Comparison of ENCODE assay signal across 13 mouse cellular contexts in genomic region chr4:152100541-152100940, GRCm38 (mm10). TPM values are rescaled to one million over a fixed set of nuclear protein-coding genes. Genes with fewer than 3 reads are reported as not detected.
A peak's percentile ranks its signal among the peaks of the same experiment; 100 is the strongest.
DNase-seq lines count a peak whose midpoint lies in the region; ATAC-seq and TF ChIP-seq lines count a peak whose summit lies in the region.
"Had no signal": no experiment of that assay in that cellular context is flagged by ENCODE, and none has a peak within 500 bp of the region (broad histone marks: within the 10 kb centered on the region; RNA-seq: fewer than 3 reads in every experiment).

No protein-coding gene starts in this region.

- peak; percentile 31; the same call in 1 of the 2 replicates for TF ChIP-seq POLR2A in cortical plate, adult 2 months (IDR thresholded peaks at IDR 0.05; ENCODE audit: extremely low read depth, insufficient read depth, low read length)
- peak; percentile 10 for TF ChIP-seq POLR2A in myocyte (IDR thresholded peaks at IDR 0.05; ENCODE audit: insufficient read length, low read depth)

- no peaks in the 10 kb centered on the region for H3K9me3 ChIP-seq in heart, embryonic 14.5 days (ENCODE audit: control insufficient read depth, low read length)
- H3K9me3 ChIP-seq in lung, embryonic 14.5 days (ENCODE audit: low read depth, low read length), result no peaks in the 10 kb centered on the region

- no peak overlapping the region for H3K9ac ChIP-seq in heart, embryonic 14.5 days (ENCODE audit: low read length)
- no peak overlapping the region; the same call in 1 of the 2 replicates for H3K9ac ChIP-seq in lung, embryonic 14.5 days

- no peak overlapping the region for H3K4me3 ChIP-seq in heart, embryonic 14.5 days (ENCODE audit: control insufficient read depth in 1 of 2, insufficient read depth in 1 of 2, low read depth in 1 of 2, low read length in 2 of 2)
- H3K4me3 ChIP-seq in lung, embryonic 14.5 days (ENCODE audit: low read depth, low read length), result no peak overlapping the region
- no peak overlapping the region for H3K4me3 ChIP-seq in cortical plate, adult 2 months (ENCODE audit: insufficient read depth, low read length)
- no peak overlapping the region for H3K4me3 ChIP-seq in myocyte

- WGBS in heart, embryonic 14.5 days, result 44% methylated on average over 11 of the region's 11 CpGs
- WGBS in lung, embryonic 14.5 days, result 69% methylated on average over 11 of the region's 11 CpGs

- TF ChIP-seq CTCF in lung, embryonic 14.5 days (IDR thresholded peaks at IDR 0.05; ENCODE audit: low read depth), result no peak
- TF ChIP-seq CTCF in cortical plate, adult 2 months (IDR thresholded peaks at IDR 0.05; ENCODE audit: extremely low read depth, insufficient read depth, low read length), result no peak

- peaks cover 9 to 27% of the 10 kb centered on the region in 2 experiments for H3K4me1 ChIP-seq in heart, embryonic 14.5 days (ENCODE audit: control insufficient read depth in 2 of 2, insufficient read depth in 2 of 2, low read length in 2 of 2)
- no peaks in the 10 kb centered on the region for H3K4me1 ChIP-seq in lung, embryonic 14.5 days (ENCODE audit: insufficient read depth)
- peaks cover 11% of the 10 kb centered on the region for H3K4me1 ChIP-seq in cortical plate, adult 2 months (ENCODE audit: control insufficient read depth, insufficient read depth, low read length)

- H3K36me3 ChIP-seq in heart, embryonic 14.5 days (ENCODE audit: control insufficient read depth, insufficient read depth, low read length), result peaks cover 36% of the 10 kb centered on the region
- H3K36me3 ChIP-seq in lung, embryonic 14.5 days (ENCODE audit: insufficient read depth), result peaks cover 32% of the 10 kb centered on the region
- H3K36me3 ChIP-seq in myocyte (ENCODE audit: control insufficient read depth, insufficient read depth), result peaks cover 16% of the 10 kb centered on the region

- H3ac ChIP-seq in myocyte (ENCODE audit: control insufficient read depth, insufficient read length), result no peak overlapping the region

- peaks cover 24% of the 10 kb centered on the region for H3K79me2 ChIP-seq in myocyte (ENCODE audit: control insufficient read depth, insufficient read depth)

- DNase-seq in heart, adult 11 months, result no peak
- no peak for DNase-seq in lung, embryonic 14.5 days
- DNase-seq in lung, postnatal 4 days, result no peak
- no peak for DNase-seq in urinary bladder, postnatal 10 days (ENCODE audit: low spot score)
- DNase-seq in cerebellum, postnatal 14 days, result no peak
- DNase-seq: gastrocnemius, postnatal 36 days; kidney, adult 2 months; thymus, postnatal 25 days had no signal

- H3K27ac ChIP-seq in heart, embryonic 14.5 days (replicated peaks in 1 of 2; ENCODE audit: control insufficient read depth in 1 of 2, insufficient read depth in 1 of 2, low read depth in 2 of 2, low read length in 2 of 2), result peak overlapping the region; percentile 59 to 68
- peak overlapping the region; percentile 70; the same call in 1 of the 2 replicates for H3K27ac ChIP-seq in lung, embryonic 14.5 days (ENCODE audit: low read depth)
- H3K27ac ChIP-seq in cortical plate, adult 2 months (ENCODE audit: insufficient read depth, low read length), result peak overlapping the region; percentile 83

- no peak for ATAC-seq in heart, embryonic 14.5 days (ENCODE audit: insufficient number of reproducible peaks, insufficient read depth, low FRiP score, low read depth)
- ATAC-seq in lung, embryonic 14.5 days (ENCODE audit: insufficient read depth), result no peak
- ATAC-seq: activated CD4-positive, CD25-positive, alpha-beta regulatory T cell, adult 4 months; midbrain, embryonic 16.5 days had no signal

- no peak overlapping the region for H3K4me2 ChIP-seq in heart, embryonic 14.5 days (ENCODE audit: low read length)
- H3K4me2 ChIP-seq in lung, embryonic 14.5 days, result no peak overlapping the region
- H3K4me2 ChIP-seq in myocyte (ENCODE audit: low read depth), result peak overlapping the region; percentile 77

- H3K27me3 ChIP-seq in heart, embryonic 14.5 days (ENCODE audit: control insufficient read depth, insufficient read depth, low read length), result no peaks in the 10 kb centered on the region
- H3K27me3 ChIP-seq in lung, embryonic 14.5 days (ENCODE audit: insufficient read depth, low read length), result no peaks in the 10 kb centered on the region
- H3K27me3 ChIP-seq in myocyte (ENCODE audit: control insufficient read depth, insufficient read depth, insufficient read length), result no peaks in the 10 kb centered on the region

TF ChIP-seq in myocyte, 11 proteins besides CTCF, POLR2A, EP300 and RAD21:
- TF ChIP-seq MYOG (IDR thresholded peaks at IDR 0.05; ENCODE audit: control insufficient read depth in 1 of 3, insufficient read depth in 1 of 3, insufficient read length in 2 of 3, low read depth in 2 of 3) (peak in 1 of 3 experiments; percentile 34), POLR2AphosphoS2 (IDR thresholded peaks at IDR 0.05; ENCODE audit: insufficient read length, low read depth) (no peak)

RNA-seq across cellular contexts. Expression of gene Tnfrsf25, which starts 15.2 kb away (rescaled TPM):
- 0.34 and 0.43 TPM in 2 replicates for polyA plus RNA-seq in heart, embryonic 14.5 days (2014; fragmentation: Nextera tagmentation; extraction: Ambion mirVana)
- 0.75 and 0.77 TPM in 2 replicates for polyA plus RNA-seq in lung, embryonic 14.5 days (2014; fragmentation: Nextera tagmentation; extraction: Ambion mirVana)
- 12.7 and 14.7 TPM in 2 replicates for polyA plus RNA-seq in cortical plate, adult 2 months (2012; rRNA removed)
- polyA plus RNA-seq in myocyte (2012; fragmentation: generic; extraction: Trizol), result 4.0 TPM

RNA-seq across cellular contexts. Expression of gene Plekhg5, which starts 28.2 kb away (rescaled TPM):
- 8.5 and 8.6 TPM in 2 replicates for polyA plus RNA-seq in heart, embryonic 14.5 days (2014; fragmentation: Nextera tagmentation; extraction: Ambion mirVana)
- polyA plus RNA-seq in lung, embryonic 14.5 days (2014; fragmentation: Nextera tagmentation; extraction: Ambion mirVana), result 13.5 and 18.5 TPM in 2 replicates
- 59.9 and 72.3 TPM in 2 replicates for polyA plus RNA-seq in cortical plate, adult 2 months (2012; rRNA removed)
- polyA plus RNA-seq in myocyte (2012; fragmentation: generic; extraction: Trizol), result 65.8 TPM

RNA-seq across cellular contexts. Expression of gene Espn, which starts 51.6 kb away (rescaled TPM):
- 0.63 and 0.76 TPM in 2 replicates for polyA plus RNA-seq in heart, embryonic 14.5 days (2014; fragmentation: Nextera tagmentation; extraction: Ambion mirVana)
- polyA plus RNA-seq in lung, embryonic 14.5 days (2014; fragmentation: Nextera tagmentation; extraction: Ambion mirVana), result 11.5 and 11.6 TPM in 2 replicates
- 1.8 and 2.6 TPM in 2 replicates for polyA plus RNA-seq in cortical plate, adult 2 months (2012; rRNA removed)
- 0.65 TPM for polyA plus RNA-seq in myocyte (2012; fragmentation: generic; extraction: Trizol)

RNA-seq across cellular contexts. Expression of gene Hes2, which starts 58.1 kb away (rescaled TPM):
- polyA plus RNA-seq in heart, embryonic 14.5 days (2014; fragmentation: Nextera tagmentation; extraction: Ambion mirVana), result not detected in 2 replicates
- polyA plus RNA-seq in lung, embryonic 14.5 days (2014; fragmentation: Nextera tagmentation; extraction: Ambion mirVana), result 0.18 TPM in 1 of 2 replicates, not detected in the other
- not detected in 2 replicates for polyA plus RNA-seq in cortical plate, adult 2 months (2012; rRNA removed)
- not detected for polyA plus RNA-seq in myocyte (2012; fragmentation: generic; extraction: Trizol)
- polyA plus RNA-seq: activated CD4-positive, CD25-positive, alpha-beta regulatory T cell, adult 4 months; midbrain, embryonic 16.5 days had no signal
